Mouse (Mus musculus): Measurements from ENCODE around the gene Inppl1.
A peak's percentile ranks its signal among the peaks of the same experiment; 100 is the strongest.

The Inppl1 gene

DNA sequence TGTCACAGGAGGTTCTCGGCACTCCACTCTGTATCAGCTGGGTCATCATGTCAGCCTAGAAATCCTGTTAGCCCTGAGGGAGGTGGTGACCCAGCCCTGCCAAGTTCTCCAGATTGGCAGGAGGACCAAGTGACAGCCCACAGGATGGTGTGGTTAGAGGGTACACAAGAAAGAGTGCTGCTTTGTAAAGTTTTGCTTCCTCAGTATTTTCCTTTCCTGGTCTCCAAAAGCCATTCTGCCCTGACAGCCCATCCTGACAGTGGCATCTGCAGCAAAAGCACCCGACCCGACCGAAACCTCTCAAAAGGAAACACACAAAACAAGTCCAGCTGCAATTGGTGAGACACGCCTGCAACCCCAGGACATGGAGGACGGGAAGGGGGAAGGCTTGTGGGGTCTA, 6.2 kb upstream of the Inppl1 start:
- DNase-seq (ENCODE audit: low spot score), result no peak

DNA sequence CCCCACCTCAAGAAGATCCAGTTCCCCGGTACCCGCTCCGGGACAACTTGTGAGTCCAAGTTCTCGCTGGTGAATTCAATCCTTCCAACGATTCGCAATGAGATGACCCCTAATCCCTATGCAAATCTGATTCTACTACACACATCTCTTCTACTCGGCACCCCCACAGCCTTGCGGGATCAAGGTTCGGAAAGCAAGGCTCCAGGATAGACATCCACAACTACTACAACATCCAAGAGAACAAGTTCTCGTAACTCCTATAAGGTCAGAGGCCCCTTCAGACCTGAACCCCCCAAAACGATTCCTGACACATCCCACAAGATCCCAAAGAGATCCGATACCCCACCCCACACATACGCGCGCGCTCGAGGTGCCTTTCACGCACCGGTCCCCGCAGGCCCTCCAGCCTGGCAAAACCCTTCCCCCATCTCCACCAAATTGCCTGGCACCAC, 849 bp downstream of the Inppl1 start:
- DNase-seq (ENCODE audit: low spot score), result no peak

DNA sequence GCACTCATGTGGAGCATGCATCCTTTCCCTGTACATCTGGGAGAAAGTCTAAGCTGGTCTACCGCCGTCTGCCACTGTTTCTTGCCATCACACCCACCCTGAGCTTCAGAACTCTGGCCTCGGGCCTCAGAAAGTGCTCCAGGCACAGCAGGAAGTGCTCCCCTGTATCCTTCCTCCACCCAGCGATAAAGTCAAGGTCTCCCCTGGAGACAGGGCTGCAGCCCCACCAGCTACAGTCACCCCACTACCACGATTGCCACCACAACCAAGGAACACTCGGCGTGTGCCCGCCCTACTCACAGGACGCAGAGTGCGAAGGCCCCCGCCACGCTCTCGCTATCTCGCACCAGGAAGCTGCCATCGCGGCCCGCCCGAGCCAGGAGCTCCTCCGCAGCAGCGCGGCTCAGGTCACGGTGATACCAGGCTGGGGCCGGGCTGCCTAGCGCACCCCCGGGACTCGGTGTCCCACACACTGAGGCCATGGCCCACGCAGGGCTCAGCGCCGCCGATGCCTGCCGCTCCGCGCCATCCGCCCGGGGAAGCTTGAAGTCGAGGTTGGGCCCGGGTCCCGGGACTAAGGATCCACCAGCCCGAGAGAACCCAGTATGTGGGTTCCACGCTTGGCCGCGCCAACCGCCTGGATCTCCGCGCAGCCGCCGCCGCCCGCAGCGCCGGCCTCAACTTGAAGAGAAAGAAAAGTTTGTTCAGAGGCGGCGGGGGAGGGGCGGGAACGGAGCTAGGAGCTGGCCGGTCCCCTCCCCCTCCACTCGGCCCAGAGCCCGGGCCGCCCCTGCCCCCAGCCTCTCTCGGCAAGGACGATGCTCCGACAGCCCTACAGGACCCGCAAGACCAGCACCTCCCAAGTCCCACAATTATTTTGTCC, 1.5 kb downstream of the Inppl1 start:
- DNase-seq (ENCODE audit: low spot score), result peak; percentile 41

DNA sequence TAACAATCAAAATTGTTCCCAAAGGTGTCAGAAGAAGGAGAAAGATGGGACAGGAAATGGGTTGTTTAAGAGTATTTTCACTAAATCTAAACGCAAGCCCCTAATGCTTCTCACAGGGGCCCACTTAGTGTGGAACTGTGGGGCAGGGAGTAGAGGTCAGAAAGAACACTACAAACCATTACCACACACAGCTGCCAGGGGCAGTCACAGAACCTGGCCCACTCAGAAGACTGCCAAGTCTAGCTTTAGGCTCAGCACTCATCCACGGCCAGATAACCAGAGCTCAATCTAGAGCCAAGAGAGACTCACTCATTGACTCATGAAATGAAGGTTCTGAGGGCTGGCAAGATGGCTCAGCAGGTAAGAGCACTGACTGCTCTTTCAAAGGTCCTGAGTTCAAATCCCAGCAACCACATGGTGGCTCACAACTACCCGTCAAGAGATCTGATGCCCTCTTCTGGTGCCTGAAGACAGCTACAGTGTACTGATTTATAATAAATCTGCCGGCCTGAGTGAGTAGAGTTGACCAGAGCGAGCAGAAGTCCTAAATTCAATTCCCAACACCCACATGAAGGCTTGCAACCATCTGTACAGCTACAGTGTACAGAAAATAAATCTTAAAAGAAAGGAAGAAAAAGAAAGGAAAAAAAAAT, 2.4 kb downstream of the Inppl1 start:
- DNase-seq (ENCODE audit: low spot score), result no peak

DNA sequence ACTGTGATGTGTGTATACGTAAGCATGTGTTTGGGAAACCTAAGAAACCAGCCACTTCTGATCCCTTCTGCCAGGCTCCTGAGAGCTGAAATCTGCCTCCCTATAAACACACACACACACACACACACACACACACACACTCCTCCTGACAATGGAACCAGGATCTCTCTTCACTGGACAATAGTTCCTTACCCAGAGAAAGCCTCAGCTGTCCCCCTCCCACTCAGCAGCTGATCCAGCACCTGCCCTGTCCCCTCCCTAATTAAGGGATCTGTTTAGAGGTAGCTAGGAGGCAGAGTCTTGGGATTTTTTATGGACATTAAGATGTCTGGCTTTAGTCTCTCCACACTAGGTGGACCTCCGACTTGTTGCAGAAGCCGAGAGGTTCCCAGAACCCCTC, 3.1 kb downstream of the Inppl1 start:
- DNase-seq (ENCODE audit: low spot score), result no peak

GRCm38 (mm10) chr7:101833916-101834584, 4.0 kb downstream of the Inppl1 start:
- DNase-seq (ENCODE audit: low spot score), result no peak

DNA sequence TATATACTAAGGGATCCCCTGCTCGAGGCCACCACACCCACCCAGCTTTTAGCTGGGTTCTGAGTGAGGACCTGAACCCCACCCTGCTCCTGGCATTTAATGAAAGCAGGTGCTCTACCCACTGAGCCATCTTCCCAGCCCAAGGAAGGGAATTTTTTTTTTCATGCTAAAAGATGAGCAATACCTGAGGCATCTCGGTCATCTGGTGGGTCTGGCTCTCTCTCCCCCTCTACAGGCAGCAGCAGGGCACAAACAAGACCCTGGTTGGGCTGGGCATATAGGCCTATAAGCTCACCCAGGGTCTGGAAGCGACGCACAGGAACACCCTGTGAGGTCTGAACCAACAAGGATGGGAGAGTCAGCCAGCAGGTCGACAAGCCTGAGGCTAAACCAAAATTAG, 4.7 kb downstream of the Inppl1 start:
- no peak for DNase-seq (ENCODE audit: low spot score)

DNA sequence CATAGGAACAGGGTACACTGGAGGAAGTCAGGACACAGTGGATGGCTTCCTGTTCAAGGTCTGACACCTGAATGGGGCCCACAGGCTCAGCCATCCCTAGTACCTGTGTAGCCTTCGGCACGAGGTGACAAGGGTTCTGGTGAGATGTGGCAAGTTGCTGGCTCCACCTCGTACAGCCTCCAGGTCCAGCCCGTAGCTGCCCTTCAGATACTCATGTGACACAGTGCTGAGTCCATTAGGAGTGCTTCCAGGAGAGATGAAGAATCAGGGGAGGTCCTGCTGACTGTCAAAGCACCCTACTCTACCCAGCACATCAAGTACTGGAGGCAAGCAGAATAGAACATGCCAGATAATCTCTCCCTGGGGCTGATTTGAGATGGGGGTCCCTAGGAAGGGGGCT, 5.7 kb downstream of the Inppl1 start:
- no peak for DNase-seq (ENCODE audit: low spot score)

- no peak for DNase-seq (ENCODE audit: low spot score)
Measured at GRCm38 (mm10) chr7:101831437-101831836, 6.6 kb downstream of the Inppl1 start.

GRCm38 (mm10) chr7:101830373-101830772, 7.7 kb downstream of the Inppl1 start:
- no peak for DNase-seq (ENCODE audit: low spot score)

GRCm38 (mm10) chr7:101823758-101824630, 14.0 kb downstream of the Inppl1 start:
- no peak for DNase-seq (ENCODE audit: low spot score)

DNA sequence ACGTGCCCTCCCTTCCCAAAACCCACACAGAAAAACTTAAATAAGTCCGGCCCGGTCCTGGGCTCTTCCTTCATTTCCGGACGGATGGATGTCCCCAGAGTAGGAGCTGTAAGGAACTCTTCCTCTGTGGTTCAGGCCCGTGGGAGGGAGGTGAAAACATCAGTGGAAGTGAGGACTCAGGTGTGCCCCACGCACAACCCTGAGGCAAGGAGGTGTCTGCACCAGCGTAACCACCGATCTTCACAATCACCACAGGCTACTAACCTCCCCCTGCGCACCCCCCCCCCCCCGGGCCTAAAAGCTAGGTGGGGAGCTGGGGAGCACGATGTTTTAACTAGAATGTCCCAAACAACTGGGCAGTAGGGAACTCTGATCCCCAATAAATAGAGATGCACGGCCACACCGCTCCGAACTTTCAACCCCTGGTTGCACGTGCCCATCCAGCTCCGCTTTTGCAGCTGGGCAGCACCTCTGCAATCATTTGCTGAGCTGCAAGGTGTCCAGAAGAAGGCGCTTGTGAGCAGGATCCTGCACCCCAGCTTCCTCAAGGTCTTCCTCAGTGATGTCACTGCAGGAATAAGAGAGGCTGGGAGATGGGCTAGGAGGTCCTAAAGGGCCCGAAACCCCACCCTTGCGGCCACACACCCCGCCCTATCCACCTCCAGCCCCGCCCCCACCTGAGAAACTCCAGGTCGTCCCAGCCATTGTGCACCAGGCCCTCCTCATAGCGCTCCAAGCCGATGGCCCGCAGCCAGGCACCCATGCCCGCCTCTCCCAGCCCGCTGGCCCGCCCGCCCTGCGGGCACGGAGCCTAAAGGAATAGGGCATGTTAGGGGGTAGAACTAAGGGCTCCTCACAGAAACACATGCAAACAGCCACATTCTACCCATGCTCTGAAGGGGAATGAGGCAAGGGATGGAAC, 14.9 kb downstream of the Inppl1 start:
- no peak for DNase-seq (ENCODE audit: low spot score)

DNA sequence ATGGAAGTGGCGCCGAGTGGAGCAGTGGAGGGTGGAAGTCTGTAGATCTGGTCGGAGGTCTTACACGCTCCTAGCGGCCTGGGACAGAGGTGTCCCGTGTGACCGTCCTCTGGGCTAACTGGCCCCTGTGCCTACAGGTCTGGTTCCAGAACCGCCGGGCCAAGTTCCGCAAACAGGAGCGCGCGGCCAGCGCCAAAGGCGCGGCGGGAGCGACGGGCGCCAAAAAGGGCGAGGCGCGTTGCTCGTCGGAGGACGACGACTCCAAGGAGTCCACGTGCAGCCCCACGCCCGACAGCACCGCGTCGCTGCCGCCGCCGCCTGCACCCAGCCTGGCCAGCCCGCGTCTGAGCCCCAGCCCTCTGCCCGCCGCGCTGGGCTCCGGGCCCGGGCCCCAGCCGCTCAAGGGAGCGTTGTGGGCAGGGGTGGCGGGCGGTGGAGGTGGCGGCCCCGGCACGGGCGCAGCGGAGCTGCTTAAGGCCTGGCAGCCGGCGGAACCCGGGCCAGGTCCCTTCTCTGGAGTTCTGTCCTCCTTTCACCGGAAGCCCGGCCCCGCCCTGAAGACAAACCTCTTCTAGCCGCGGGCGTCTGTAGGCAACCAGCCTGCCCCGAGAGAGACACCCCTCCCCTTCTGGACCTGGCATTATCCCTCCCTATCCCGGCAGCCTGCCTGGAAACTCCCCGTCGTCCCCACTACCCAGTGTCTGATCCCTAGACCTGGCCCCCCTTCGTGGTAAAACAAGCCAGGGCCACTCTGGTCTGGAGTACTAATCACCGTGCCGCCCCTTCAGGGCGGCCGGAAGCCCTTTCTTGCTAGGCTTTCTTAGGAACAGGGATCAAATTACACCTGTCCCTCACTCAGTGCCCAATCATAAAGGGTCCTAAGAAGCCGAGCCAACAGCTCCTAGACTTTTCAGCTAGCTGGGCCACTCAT, 16.2 kb downstream of the Inppl1 start:
- DNase-seq (ENCODE audit: low spot score), result peak; percentile 12

DNA sequence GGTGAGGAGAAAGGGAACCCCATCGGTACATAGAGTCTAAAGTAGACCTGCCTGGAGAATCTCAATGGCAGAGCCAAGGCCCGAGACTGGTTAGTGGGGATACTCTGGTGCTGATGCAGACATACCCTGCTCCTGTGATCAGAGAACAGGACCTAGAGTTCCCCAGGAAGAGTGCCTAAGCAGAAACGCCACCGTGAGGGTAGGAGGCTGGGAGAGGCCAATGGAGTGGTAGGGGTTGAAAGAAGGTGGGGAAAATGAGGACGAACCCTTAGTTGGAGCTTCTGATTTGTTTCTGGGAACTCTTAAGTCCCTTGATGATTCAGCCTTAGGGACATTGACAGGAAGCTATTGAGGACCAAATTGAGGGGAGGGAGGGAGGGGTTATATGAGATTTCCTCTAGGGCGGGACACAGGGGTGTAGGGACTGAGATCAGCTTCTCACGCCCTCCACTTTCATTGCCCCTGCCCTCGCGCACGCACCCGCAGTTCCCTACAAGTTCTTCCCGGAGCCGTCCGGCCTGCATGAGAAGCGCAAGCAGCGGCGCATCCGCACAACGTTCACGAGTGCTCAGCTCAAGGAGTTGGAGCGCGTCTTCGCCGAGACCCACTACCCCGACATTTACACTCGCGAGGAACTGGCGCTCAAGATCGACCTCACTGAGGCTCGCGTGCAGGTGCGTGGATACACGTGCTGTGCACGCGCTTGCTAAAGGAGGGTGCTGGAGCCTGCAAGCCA, 17.6 kb downstream of the Inppl1 start:
- no peak for DNase-seq (ENCODE audit: low spot score)

DNA sequence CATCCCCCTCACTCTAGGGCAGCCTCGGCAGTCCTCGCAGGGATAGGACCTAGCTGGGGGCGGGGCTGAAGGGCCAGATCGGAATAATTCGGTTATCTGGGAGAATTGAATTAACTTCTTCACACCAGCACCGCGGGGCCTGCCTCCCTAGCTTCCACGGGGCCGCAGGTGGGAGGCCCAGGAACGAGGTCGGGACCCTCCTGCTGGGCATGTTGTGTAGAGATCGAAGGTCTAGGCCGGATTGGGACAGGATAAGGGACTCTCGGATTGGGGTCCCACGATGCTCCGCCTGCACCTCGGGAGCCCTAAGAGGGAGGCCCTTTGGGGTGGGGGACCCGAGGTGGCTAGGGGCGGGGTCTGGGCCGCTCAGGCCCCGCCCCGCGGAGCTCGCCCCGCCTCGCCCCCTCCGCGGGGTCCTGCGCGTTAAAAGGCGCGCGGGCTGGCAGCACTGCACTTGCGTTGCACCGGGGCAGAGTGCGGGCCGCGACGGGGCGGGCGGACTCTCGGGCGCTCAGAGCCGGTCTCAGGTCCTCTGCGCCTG, 20.1 kb downstream of the Inppl1 start, which contains the start of gene Phox2a:
Gene Phox2a, plus strand, starts transcription at position 453 of the 541 bp plus-strand sequence.
- DNase-seq (ENCODE audit: low spot score), result no peak

DNA sequence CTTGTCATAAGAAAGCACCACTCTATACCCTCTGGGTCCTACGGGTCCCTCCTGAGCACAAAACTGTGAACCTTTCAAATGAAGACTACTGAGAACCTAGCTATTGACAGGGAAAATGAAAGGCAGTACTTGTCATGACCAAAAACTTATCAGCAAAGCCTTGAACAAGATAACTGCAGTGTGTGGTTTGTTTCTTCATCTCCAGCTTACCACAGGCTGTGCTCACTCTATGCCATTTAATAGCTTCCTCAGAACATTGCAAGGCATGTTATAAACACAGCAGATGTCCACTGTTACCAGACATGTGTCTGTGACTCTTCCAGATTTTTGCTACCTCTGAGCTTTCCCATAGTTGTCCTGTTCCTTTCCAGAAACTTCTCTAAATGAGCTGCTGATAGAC, 61.0 kb downstream of the Inppl1 start:
- DNase-seq (ENCODE audit: low spot score), result no peak

DNA sequence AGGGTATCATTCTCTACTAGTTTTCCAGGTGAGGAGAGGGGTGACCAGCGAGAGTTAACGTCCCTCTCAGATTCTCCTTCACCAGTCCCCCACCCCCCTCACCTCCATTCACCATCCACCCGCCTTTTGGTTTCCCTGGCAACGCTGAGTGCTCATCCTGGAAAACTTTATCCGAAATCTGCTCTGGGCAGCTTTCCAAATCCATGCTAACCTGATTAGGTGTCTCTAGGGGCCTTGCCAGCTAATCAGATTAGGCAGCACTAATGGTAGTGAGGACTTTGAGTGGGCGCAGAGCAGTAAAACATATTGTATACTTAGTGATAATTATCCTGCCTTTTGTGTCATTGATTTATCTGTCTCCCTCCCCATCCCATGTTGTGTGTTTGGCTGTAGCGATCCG, 65.3 kb downstream of the Inppl1 start:
- peak; percentile 46 for DNase-seq (ENCODE audit: low spot score)
